Mouse (Mus musculus) embryonic facial prominence, embryonic 11.5 days (tissue): Measurements from ENCODE around the gene Socs2. TPM values are rescaled to one million over a fixed set of nuclear protein-coding genes. Genes with fewer than 3 reads are reported as not detected.

Experiments used
- ATAC-seq: fragments of 200-750 bp; cut with Nextera tagmentation; replicated peaks from 2 replicates; pipeline ENCODE4 v1.8.0; 2017; ENCODE audit warnings: low read depth; ENCODE audit not compliant: insufficient number of reproducible peaks, low FRiP score, low TSS enrichment
- DNase-seq: peaks from one replicate; pipeline ENCODE4 v3.0.0-alpha.2; 2015; ENCODE audit warnings: low spot score
- H3K27ac ChIP-seq: fragments of 300-500 bp; sonication (generic); replicated peaks from 2 replicates; pipeline ENCODE4 v1.5.1; 2014; ENCODE audit warnings: mild to moderate bottlenecking, low read depth, low read length, control low read depth
- H3K27me3 ChIP-seq: fragments of 300-500 bp; sonication (generic); 2 replicates; pipeline ENCODE4 v1.6.1; 2014; ENCODE audit warnings: mild to moderate bottlenecking, low read length, moderate library complexity, mixed read lengths; ENCODE audit not compliant: control insufficient read depth, insufficient read depth
- H3K36me3 ChIP-seq: fragments of 300-500 bp; sonication (generic); replicated peaks from 2 replicates; pipeline ENCODE4 v1.6.1; 2014; ENCODE audit warnings: low read depth, mild to moderate bottlenecking, low read length, moderate library complexity, mixed read lengths; ENCODE audit not compliant: control insufficient read depth, insufficient read depth
- H3K4me1 ChIP-seq: fragments of 300-500 bp; sonication (generic); 2 replicates; pipeline ENCODE4 v1.6.1; 2014; ENCODE audit warnings: low read length, mixed read lengths; ENCODE audit not compliant: control insufficient read depth, insufficient read depth
- H3K4me2 ChIP-seq: fragments of 300-500 bp; sonication (generic); 2 replicates; pipeline ENCODE4 v1.6.1; 2014; ENCODE audit warnings: low read depth, mild to moderate bottlenecking, control low read depth, low read length, moderate library complexity
- H3K4me3 ChIP-seq: fragments of 300-500 bp; sonication (generic); 2 replicates; pipeline ENCODE4 v1.5.1; 2014; ENCODE audit warnings: low read depth, low read length, control low read depth
- H3K9ac ChIP-seq: fragments of 300-500 bp; sonication (generic); replicated peaks from 2 replicates; pipeline ENCODE4 v1.6.1; 2014; ENCODE audit warnings: mild to moderate bottlenecking, control low read depth, low read length
- H3K9me3 ChIP-seq: fragments of 300-500 bp; sonication (generic); replicated peaks from 2 replicates; pipeline ENCODE4 v1.6.1; 2016; ENCODE audit warnings: mild to moderate bottlenecking, low read length, inconsistent platforms, mixed read lengths; ENCODE audit not compliant: control insufficient read depth
- WGBS: fragments of 180-500 bp; shearing (Covaris S2); extraction: QIAGEN DNeasy Blood & Tissue Kit; methylation state at CpG from one replicate; pipeline ENCODE4 v1.1.7; 2014; 5-methylcytosine and 5-hydroxymethylcytosine counted together
- polyA plus RNA-seq: library from polyadenylated mRNA; unstranded; fragments of >200 nt; fragmentation: Nextera tagmentation; extraction: Ambion mirVana; gene quantifications from 2 replicates; pipeline ENCODE4 v1.2.1, GENCODE M21; 2014

The Socs2 gene
- polyA plus RNA-seq, 1 experiment from 2014 or later = 50.5 TPM

- Histone ChIP-seq H3K4me1 (no peaks in the 10 kb centered on the region), H3K9ac (no peak overlapping the region), H3K9me3 (no peaks in the 10 kb centered on the region), H3K27me3 (no peaks in the 10 kb centered on the region), H3K27ac (no peak overlapping the region), H3K4me3 (no peak overlapping the region), H3K36me3 (no peaks in the 10 kb centered on the region), H3K4me2 (no peak overlapping the region)
- ATAC-seq (no peak), DNase-seq (no peak)
- WGBS = 65% methylated on average over 2 of the region's 2 CpGs
These were observed 39.1 kb upstream of the Socs2 start for GRCm38 (mm10) chr10:95456103-95456502.

DNA sequence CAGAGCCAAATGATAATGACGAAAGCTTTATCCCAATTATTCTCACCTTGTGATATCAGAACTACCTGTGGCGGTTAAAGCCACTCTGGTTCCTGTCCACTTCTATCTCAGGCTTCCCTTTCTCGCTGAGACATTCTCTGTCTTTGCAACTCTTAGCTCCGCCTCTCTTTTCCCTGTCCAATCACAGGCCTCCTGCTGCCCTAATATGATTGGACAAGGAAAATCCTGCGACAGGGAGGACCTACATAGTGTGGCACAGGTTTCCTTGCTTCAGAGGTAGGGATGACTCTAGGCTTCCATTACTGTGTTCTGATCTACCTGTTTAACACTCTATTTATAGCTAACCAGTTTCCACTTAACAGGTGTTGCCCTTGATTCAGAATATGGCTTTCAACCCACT lies 36.3 kb upstream of the Socs2 start:
- ATAC-seq (no peak), DNase-seq (no peak)
- WGBS = 87% methylated on average over 5 of the region's 5 CpGs

GRCm38 (mm10) chr10:95449033-95449432 lies 32.1 kb upstream of the Socs2 start:
- Histone ChIP-seq H3K4me2 (no peak overlapping the region), H3K27me3 (no peaks in the 10 kb centered on the region), H3K9me3 (no peaks in the 10 kb centered on the region), H3K9ac (no peak overlapping the region), H3K27ac (no peak overlapping the region), H3K4me3 (no peak overlapping the region), H3K36me3 (no peaks in the 10 kb centered on the region), H3K4me1 (no peaks in the 10 kb centered on the region)
- ATAC-seq (no peak), DNase-seq (no peak)
- WGBS = 89% methylated on average over 6 of the region's 6 CpGs

More for the DNA sequence above, 36.3 kb upstream of the Socs2 start:
- Histone ChIP-seq H3K36me3 (no peaks in the 10 kb centered on the region), H3K27me3 (no peaks in the 10 kb centered on the region), H3K4me3 (no peak overlapping the region), H3K9me3 (no peaks in the 10 kb centered on the region), H3K4me1 (no peaks in the 10 kb centered on the region), H3K4me2 (no peak overlapping the region), H3K27ac (no peak overlapping the region), H3K9ac (no peak overlapping the region)

DNA sequence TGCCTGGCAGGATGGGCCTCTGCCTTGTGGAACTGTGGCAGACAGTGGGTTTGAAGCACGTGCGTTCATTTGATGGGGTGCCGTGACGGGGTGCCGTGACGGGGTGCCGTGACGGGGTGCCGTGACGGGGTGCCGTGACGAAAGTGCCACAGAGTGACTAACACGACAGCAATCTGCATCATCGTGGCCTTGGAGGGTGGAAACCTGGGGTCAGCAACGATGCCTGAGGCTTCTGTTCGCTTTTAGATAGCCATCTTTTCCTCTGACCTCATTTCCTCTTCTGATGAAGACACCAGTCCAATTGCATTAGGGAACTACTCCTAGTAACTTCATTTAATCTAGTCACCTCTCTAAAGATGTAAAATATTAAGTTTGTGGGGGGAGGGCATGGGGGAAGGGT lies 31.0 kb upstream of the Socs2 start:
- no peaks in the 10 kb centered on the region for H3K36me3 ChIP-seq

DNA sequence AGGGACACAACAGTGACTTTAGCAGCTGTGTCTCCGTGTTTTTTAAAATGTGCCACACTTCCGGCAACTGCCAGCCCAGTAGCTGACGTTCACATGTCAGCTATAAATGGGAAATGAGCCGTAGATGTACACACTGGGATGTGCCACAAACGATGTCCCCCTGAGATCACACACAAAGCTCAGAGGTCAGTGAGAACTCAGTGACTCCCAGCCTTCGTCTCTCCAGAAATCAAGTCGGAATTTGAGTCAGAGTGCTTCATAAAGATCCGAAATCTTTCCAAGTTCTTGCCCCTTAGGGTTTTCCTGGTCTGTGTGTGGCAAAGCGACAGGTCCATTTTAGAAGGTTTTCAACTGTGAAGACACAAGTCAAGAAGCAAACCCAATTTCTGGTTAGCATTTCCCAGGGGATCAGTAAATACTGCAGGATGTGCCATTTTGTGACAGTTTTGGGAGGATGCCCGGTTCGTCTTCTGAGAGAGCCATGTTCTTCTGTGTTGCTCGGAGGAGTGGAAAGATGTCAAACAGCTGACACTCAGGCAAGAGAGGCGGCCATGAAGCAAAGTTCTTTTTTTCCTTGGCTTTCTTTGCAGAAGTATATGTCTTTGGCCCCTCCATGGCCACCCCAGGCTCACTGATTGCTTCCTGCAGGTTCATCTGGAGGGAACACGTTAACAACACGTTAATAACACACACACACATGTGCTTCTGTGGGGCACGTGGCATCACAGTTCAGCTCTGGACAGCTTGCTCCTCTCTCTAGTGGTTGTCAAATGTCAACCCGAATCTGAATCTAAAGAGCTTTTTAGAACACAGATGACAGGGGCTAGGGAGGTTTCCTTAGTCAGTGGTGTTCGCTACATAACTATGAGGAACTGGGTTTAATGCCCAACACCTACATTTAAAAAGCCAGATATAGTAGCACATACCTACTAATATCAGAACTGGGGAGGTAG lies 28.4 kb upstream of the Socs2 start:
- WGBS = 79% methylated on average over 18 of the region's 18 CpGs
- Histone ChIP-seq H3K36me3 (no peaks in the 10 kb centered on the region), H3K4me2 (no peak overlapping the region), H3K4me3 (no peak overlapping the region), H3K9ac (no peak overlapping the region), H3K9me3 (no peaks in the 10 kb centered on the region), H3K27me3 (no peaks in the 10 kb centered on the region), H3K27ac (no peak overlapping the region), H3K4me1 (no peaks in the 10 kb centered on the region)
- DNase-seq = no peak
- no peak for ATAC-seq

More for the DNA sequence above, 31.0 kb upstream of the Socs2 start:
- Histone ChIP-seq H3K4me2 (no peak overlapping the region), H3K4me1 (no peaks in the 10 kb centered on the region), H3K9ac (no peak overlapping the region), H3K27me3 (no peaks in the 10 kb centered on the region), H3K27ac (no peak overlapping the region), H3K4me3 (no peak overlapping the region), H3K9me3 (no peaks in the 10 kb centered on the region)
- no peak for ATAC-seq
- DNase-seq = no peak
- 92% methylated on average over 16 of the region's 16 CpGs for WGBS

- Histone ChIP-seq H3K9ac (no peak overlapping the region), H3K4me3 (no peak overlapping the region), H3K9me3 (no peaks in the 10 kb centered on the region), H3K27ac (no peak overlapping the region), H3K27me3 (no peaks in the 10 kb centered on the region), H3K4me1 (no peaks in the 10 kb centered on the region), H3K36me3 (no peaks in the 10 kb centered on the region), H3K4me2 (no peak overlapping the region)
- WGBS = 66% methylated on average over 4 of the region's 4 CpGs
- ATAC-seq (no peak), DNase-seq (no peak)
These were observed 25.4 kb upstream of the Socs2 start for GRCm38 (mm10) chr10:95442334-95442733.

DNA sequence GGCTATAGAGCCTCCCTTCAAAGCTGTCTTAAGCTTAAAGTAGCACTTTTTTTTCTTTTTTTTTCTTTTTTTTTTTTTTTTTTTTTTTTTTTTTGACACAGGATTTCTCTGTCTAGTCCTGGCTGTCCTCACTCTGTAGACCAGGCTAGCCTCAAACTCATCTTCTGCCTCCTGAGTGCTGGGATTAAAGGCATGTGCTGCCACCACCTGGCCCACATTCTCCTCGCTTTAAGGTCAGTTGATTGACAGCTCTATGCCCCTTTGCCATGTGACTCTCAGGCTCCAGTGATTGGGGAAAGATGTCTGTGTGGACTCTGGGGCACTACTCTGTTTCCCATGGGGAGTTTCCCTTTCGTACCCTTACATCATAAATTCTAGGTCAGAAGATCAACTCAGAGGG lies 23.6 kb upstream of the Socs2 start:
- no peaks in the 10 kb centered on the region for H3K4me1 ChIP-seq
- no peak overlapping the region for H3K27ac ChIP-seq
- ATAC-seq = no peak
- no peak overlapping the region for H3K4me2 ChIP-seq
- DNase-seq = peak; percentile 45
- no peak overlapping the region for H3K9ac ChIP-seq
- WGBS = 30% methylated on average over 2 of the region's 2 CpGs
- H3K9me3 ChIP-seq = no peaks in the 10 kb centered on the region
- H3K4me3 ChIP-seq = no peak overlapping the region
- H3K27me3 ChIP-seq = no peaks in the 10 kb centered on the region
- no peaks in the 10 kb centered on the region for H3K36me3 ChIP-seq

DNA sequence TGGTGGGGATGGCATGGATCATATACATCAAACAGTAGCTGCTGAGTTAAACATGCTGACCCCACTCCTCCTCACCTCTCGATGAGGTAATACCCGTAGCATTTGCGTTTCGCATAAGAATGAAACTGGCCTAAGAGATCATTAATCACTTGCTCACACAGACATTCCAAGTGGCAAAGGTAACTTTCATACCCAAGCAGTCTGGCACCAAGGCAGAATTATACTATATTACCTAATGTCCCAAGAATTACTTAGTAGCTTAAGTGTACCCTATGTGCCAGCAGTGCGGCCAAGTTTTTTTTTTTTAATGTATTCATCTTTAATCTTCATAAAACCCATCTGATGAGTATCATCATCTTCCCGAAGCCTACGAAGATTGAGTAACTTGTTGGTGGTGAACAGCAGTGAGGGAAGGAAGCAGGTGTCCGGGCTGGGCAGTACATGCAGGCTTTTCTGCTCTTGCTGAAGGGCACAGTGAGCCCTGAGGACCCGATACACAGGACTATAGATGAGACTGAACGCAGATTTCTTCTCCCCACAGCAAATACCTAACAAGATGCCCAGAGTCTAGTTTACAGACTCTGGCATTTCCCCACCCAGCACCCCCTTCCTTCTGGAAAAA lies 22.8 kb upstream of the Socs2 start:
- Histone ChIP-seq H3K27me3 (no peaks in the 10 kb centered on the region), H3K9me3 (no peaks in the 10 kb centered on the region), H3K4me3 (no peak overlapping the region), H3K27ac (no peak overlapping the region), H3K4me1 (no peaks in the 10 kb centered on the region), H3K4me2 (no peak overlapping the region), H3K9ac (no peak overlapping the region), H3K36me3 (no peaks in the 10 kb centered on the region)
- DNase-seq (no peak), ATAC-seq (no peak)
- WGBS = 90% methylated on average over 10 of the region's 10 CpGs
